Mouse (Mus musculus) embryonic facial prominence, embryonic 12.5 days (tissue): Measurements from ENCODE around the gene Abhd17c. TPM values are rescaled to one million over a fixed set of nuclear protein-coding genes. Genes with fewer than 3 reads are reported as not detected.
A peak's percentile ranks its signal among the peaks of the same experiment; 100 is the strongest.

Source experiments
- ATAC-seq: fragments of 200-750 bp; cut with Nextera tagmentation; 2 replicates; pipeline ENCODE4 v1.8.0; 2017; ENCODE audit not compliant: insufficient number of reproducible peaks, insufficient read depth, low FRiP score, low TSS enrichment
- H3K27ac ChIP-seq: fragments of 300-500 bp; sonication (generic); 2 replicates; pipeline ENCODE4 v1.5.1; 2016; ENCODE audit warnings: mild to moderate bottlenecking
- H3K27me3 ChIP-seq: fragments of 300-500 bp; sonication (generic); 2 replicates; pipeline ENCODE4 v1.6.1; 2016; ENCODE audit warnings: mild to moderate bottlenecking, moderate library complexity
- H3K36me3 ChIP-seq: fragments of 300-500 bp; sonication (generic); 2 replicates; pipeline ENCODE4 v1.6.1; 2016; ENCODE audit warnings: mild to moderate bottlenecking
- H3K4me1 ChIP-seq: fragments of 300-500 bp; sonication (generic); 2 replicates; pipeline ENCODE4 v1.6.1; 2016
- H3K4me2 ChIP-seq: fragments of 300-500 bp; sonication (generic); replicated peaks from 2 replicates; pipeline ENCODE4 v1.6.1; 2016; ENCODE audit warnings: mild to moderate bottlenecking, moderate library complexity
- H3K4me3 ChIP-seq: fragments of 300-500 bp; sonication (generic); 2 replicates; pipeline ENCODE4 v1.5.1; 2016; ENCODE audit warnings: mild to moderate bottlenecking
- H3K9ac ChIP-seq: fragments of 300-500 bp; sonication (generic); 2 replicates; pipeline ENCODE4 v1.6.1; 2016; ENCODE audit warnings: mild to moderate bottlenecking, moderate library complexity
- H3K9me3 ChIP-seq: fragments of 300-500 bp; sonication (generic); 2 replicates; pipeline ENCODE4 v1.6.1; 2016; ENCODE audit warnings: mild to moderate bottlenecking, moderate library complexity
- WGBS: fragments of 180-500 bp; shearing (Covaris S2); methylation state at CpG from one replicate; pipeline ENCODE4 v1.1.7; 2016; 5-methylcytosine and 5-hydroxymethylcytosine counted together
- polyA plus RNA-seq: library from polyadenylated mRNA; unstranded; fragments of >200 nt; fragmentation: Nextera tagmentation; extraction: Ambion mirVana; gene quantifications from 2 replicates; pipeline ENCODE4 v1.2.1, GENCODE M21; 2016

Abhd17c gene
- polyA plus RNA-seq, 1 experiment from 2014 or later, result 61.9 TPM

GRCm38 (mm10) chr7:84171177-84171787 lies 19.6 kb upstream of the Abhd17c start:
- Histone ChIP-seq H3K27me3 (no peaks in the 10 kb centered on the region), H3K9me3 (no peaks in the 10 kb centered on the region), H3K4me3 (no peak overlapping the region), H3K4me1 (no peaks in the 10 kb centered on the region), H3K4me2 (no peak overlapping the region), H3K36me3 (no peaks in the 10 kb centered on the region), H3K9ac (no peak overlapping the region), H3K27ac (no peak overlapping the region)
- 87% methylated on average over 1 of the region's 1 CpGs for WGBS
- no peak for ATAC-seq

DNA sequence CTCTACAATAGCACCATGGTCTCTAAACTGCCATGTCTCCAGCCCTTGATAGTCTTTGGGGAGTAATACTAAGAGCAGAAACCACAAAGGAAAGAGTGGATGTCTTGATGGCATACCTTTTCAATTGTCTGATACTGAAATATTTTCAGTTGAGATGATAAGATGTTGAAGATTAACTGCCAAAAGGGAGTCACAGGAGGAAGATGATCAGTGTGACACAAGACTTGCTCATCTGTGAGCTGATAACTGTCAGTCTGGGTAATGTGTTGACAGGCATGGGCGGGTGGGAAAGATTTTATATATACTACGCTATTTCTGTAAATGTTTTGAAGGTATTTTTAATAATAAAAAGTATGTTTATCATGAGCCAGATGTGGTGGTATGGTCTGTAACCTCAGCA lies 16.7 kb upstream of the Abhd17c start:
- no peaks in the 10 kb centered on the region for H3K27me3 ChIP-seq
- no peaks in the 10 kb centered on the region for H3K36me3 ChIP-seq
- H3K4me3 ChIP-seq, result no peak overlapping the region
- H3K4me1 ChIP-seq, result no peaks in the 10 kb centered on the region
- H3K9me3 ChIP-seq, result no peaks in the 10 kb centered on the region
- H3K4me2 ChIP-seq, result no peak overlapping the region
- ATAC-seq, result no peak
- H3K27ac ChIP-seq, result no peak overlapping the region
- 90% methylated on average over 2 of the region's 2 CpGs for WGBS
- no peak overlapping the region for H3K9ac ChIP-seq

GRCm38 (mm10) chr7:84166721-84167419 lies 15.2 kb upstream of the Abhd17c start:
- H3K9me3 ChIP-seq, result no peaks in the 10 kb centered on the region
- no peak overlapping the region for H3K27ac ChIP-seq
- H3K36me3 ChIP-seq, result no peaks in the 10 kb centered on the region
- no peak overlapping the region for H3K4me2 ChIP-seq
- no peaks in the 10 kb centered on the region for H3K4me1 ChIP-seq
- WGBS, result 79% methylated on average over 4 of the region's 4 CpGs
- ATAC-seq, result no peak
- no peak overlapping the region for H3K9ac ChIP-seq
- H3K4me3 ChIP-seq, result no peak overlapping the region
- H3K27me3 ChIP-seq, result no peaks in the 10 kb centered on the region

GRCm38 (mm10) chr7:84166007-84166406 lies 14.3 kb upstream of the Abhd17c start:
- Histone ChIP-seq H3K4me3 (no peak overlapping the region), H3K36me3 (no peaks in the 10 kb centered on the region), H3K9ac (no peak overlapping the region), H3K9me3 (no peaks in the 10 kb centered on the region), H3K4me1 (no peaks in the 10 kb centered on the region), H3K27ac (no peak overlapping the region), H3K4me2 (no peak overlapping the region), H3K27me3 (no peaks in the 10 kb centered on the region)
- no peak for ATAC-seq
- WGBS, result 96% methylated on average over 1 of the region's 1 CpGs

DNA sequence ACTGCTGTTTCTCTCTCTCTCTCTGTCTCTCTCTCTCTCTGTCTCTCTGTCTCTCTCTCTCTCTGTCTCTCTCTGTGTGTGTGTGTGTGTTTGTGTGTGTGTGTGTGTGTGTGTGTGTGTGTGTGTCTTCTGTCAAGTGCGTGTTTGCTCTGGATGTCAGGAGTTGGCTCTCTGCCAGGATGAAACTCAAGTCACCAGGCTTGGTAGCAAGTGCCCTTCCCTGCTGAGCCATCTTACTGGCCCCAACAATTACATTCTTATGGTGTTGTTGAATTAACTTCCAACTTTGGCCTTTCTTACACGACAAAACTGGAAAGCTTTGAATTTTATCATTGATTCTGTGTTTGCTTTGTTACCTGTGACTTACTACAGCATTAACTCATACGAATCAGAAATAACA lies 13.6 kb upstream of the Abhd17c start:
- Histone ChIP-seq H3K36me3 (no peaks in the 10 kb centered on the region), H3K4me2 (no peak overlapping the region), H3K27me3 (no peaks in the 10 kb centered on the region), H3K9me3 (no peaks in the 10 kb centered on the region), H3K4me1 (no peaks in the 10 kb centered on the region), H3K4me3 (no peak overlapping the region), H3K27ac (no peak overlapping the region), H3K9ac (no peak overlapping the region)
- WGBS, result 63% methylated on average over 3 of the region's 3 CpGs
- no peak for ATAC-seq

DNA sequence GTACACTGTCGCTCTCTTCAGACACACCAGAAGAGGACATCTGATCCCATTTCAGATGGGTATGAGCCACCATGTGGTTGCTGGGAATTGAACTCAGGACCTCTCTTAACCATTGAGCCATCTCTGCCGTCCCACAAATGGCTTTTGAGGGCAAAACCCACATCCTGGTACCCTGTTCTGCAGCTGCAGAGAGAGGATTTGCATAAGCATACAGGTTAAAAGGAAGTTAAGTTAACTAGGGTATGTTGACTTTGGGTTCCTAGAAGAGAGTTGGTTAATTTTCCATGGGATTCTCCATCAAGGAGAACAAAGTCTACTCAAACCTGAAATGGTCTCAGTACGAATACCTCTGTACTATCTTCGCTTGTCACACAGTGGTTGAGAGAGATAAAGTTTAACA lies 13.2 kb upstream of the Abhd17c start:
- ATAC-seq, result no peak
- Histone ChIP-seq H3K4me1 (no peaks in the 10 kb centered on the region), H3K27me3 (no peaks in the 10 kb centered on the region), H3K9ac (no peak overlapping the region), H3K4me2 (no peak overlapping the region), H3K4me3 (no peak overlapping the region), H3K27ac (no peak overlapping the region), H3K36me3 (no peaks in the 10 kb centered on the region), H3K9me3 (no peaks in the 10 kb centered on the region)
- WGBS, result 81% methylated on average over 4 of the region's 4 CpGs

GRCm38 (mm10) chr7:84164419-84164818 lies 12.7 kb upstream of the Abhd17c start:
- no peaks in the 10 kb centered on the region for H3K9me3 ChIP-seq
- no peak overlapping the region for H3K9ac ChIP-seq
- no peak for ATAC-seq
- no peaks in the 10 kb centered on the region for H3K36me3 ChIP-seq
- no peak overlapping the region for H3K27ac ChIP-seq
- H3K27me3 ChIP-seq, result no peaks in the 10 kb centered on the region
- no peak overlapping the region for H3K4me3 ChIP-seq
- H3K4me1 ChIP-seq, result no peaks in the 10 kb centered on the region
- no peak overlapping the region for H3K4me2 ChIP-seq
- WGBS, result 64% methylated on average over 2 of the region's 2 CpGs

DNA sequence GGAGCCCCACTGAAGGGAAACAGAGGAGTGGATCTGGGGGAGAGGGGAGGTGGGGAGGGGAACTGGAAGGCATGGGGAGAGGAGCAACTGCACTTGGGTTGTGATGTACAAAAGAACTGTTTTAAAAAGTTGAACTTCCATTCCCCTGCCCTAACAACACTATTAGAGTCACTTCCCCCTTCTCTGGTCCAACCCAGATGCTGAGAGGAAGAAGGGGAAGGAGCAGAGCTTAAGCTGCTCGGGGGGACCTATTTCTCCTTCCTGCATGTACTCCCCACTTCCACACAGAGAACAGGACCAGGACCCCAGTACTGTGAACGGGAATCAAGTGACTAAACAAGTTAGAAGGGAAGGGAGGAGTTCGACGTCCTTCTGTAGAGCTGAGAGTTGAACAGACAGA lies 11.9 kb upstream of the Abhd17c start:
- no peak for ATAC-seq
- H3K9ac ChIP-seq, result no peak overlapping the region
- no peaks in the 10 kb centered on the region for H3K36me3 ChIP-seq
- no peaks in the 10 kb centered on the region for H3K9me3 ChIP-seq
- no peak overlapping the region for H3K4me2 ChIP-seq
- H3K27me3 ChIP-seq, result no peaks in the 10 kb centered on the region
- H3K4me3 ChIP-seq, result no peak overlapping the region
- WGBS, result 68% methylated on average over 4 of the region's 4 CpGs
- H3K4me1 ChIP-seq, result no peaks in the 10 kb centered on the region
- H3K27ac ChIP-seq, result no peak overlapping the region

- no peaks in the 10 kb centered on the region for H3K36me3 ChIP-seq
- no peak overlapping the region for H3K27ac ChIP-seq
- no peak overlapping the region for H3K4me3 ChIP-seq
- H3K4me2 ChIP-seq, result no peak overlapping the region
- H3K9ac ChIP-seq, result no peak overlapping the region
- H3K4me1 ChIP-seq, result no peaks in the 10 kb centered on the region
- H3K9me3 ChIP-seq, result no peaks in the 10 kb centered on the region
- ATAC-seq, result no peak
- WGBS, result 96% methylated on average over 2 of the region's 2 CpGs
- H3K27me3 ChIP-seq, result no peaks in the 10 kb centered on the region
These were observed 7.7 kb upstream of the Abhd17c start for GRCm38 (mm10) chr7:84159414-84159813.

DNA sequence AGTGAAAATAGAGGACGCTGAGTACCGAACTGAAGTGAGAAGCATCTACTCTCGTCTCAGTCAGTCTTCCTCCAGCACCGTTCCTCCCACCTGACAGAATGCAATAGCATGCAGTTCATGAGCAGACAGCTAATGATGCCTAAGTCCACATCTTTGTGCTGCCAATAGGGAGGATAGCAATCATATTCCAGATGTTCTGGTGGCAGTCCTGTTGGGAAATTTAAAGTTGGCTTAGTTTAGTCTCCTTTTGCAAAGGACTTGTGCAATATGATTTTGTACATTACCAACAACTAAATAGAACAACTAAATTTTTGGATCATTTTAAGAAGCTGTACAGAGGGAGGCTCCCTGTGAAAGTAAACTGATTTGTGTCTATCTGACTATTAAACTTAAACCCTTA lies 2.1 kb upstream of the Abhd17c start:
- no peak for ATAC-seq
- H3K4me2 ChIP-seq, result no peak overlapping the region

GRCm38 (mm10) chr7:84152821-84153220 lies 1.1 kb upstream of the Abhd17c start:
- peak overlapping the region; percentile 92; the same call in 1 of the 2 replicates for H3K4me2 ChIP-seq
- ATAC-seq, result no peak
- H3K4me1 ChIP-seq, result peaks cover 28% of the 10 kb centered on the region
- no peak overlapping the region for H3K9ac ChIP-seq
- no peak overlapping the region for H3K27ac ChIP-seq
- 78% methylated on average over 4 of the region's 4 CpGs for WGBS
- no peaks in the 10 kb centered on the region for H3K9me3 ChIP-seq
- H3K36me3 ChIP-seq, result no peaks in the 10 kb centered on the region
- peak overlapping the region; percentile 82 for H3K4me3 ChIP-seq
- no peaks in the 10 kb centered on the region for H3K27me3 ChIP-seq

More for the DNA sequence above, 2.1 kb upstream of the Abhd17c start:
- Histone ChIP-seq H3K36me3 (no peaks in the 10 kb centered on the region), H3K27ac (no peak overlapping the region), H3K27me3 (no peaks in the 10 kb centered on the region), H3K9me3 (no peaks in the 10 kb centered on the region), H3K9ac (no peak overlapping the region), H3K4me3 (no peak overlapping the region), H3K4me1 (peaks cover 21% of the 10 kb centered on the region)
- WGBS, result 87% methylated on average over 4 of the region's 4 CpGs

DNA sequence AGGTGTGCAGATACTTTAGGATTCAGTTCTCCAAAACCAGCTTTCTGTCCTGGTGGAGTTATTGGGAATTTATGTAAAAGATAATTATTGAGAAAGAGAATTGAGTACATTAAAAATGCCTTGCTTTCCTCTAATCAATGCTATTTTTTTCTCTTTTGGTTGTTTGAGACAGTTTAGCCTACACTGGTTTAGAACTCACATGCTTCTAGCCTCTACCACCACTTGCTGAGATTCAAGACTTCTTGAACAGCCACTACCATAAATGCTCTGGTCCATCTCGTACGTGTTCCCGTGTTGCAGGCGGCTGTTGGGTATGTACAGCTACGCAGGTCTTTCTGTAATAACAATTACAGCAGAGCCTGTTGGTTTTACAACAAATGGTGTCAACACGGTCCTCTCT lies 681 bp upstream of the Abhd17c start:
- Histone ChIP-seq H3K27ac (no peak overlapping the region), H3K4me2 (peak overlapping the region; percentile 92), H3K36me3 (no peaks in the 10 kb centered on the region), H3K27me3 (no peaks in the 10 kb centered on the region), H3K9me3 (no peaks in the 10 kb centered on the region), H3K4me3 (peak overlapping the region; percentile 82), H3K9ac (no peak overlapping the region), H3K4me1 (peaks cover 28% of the 10 kb centered on the region)
- 66% methylated on average over 6 of the region's 6 CpGs for WGBS
- ATAC-seq, result peak; percentile 4; the same call in 1 of the 2 replicates
